ENCODE assay signal across 1 mouse cellular context in genomic region chr4:147117839-147118238, GRCm38 (mm10). TPM values are rescaled to one million over a fixed set of nuclear protein-coding genes. Genes with fewer than 3 reads are reported as not detected.
"Had no signal": no experiment of that assay in that cellular context is flagged by ENCODE, and none has a peak within 500 bp of the region (broad histone marks: within the 10 kb centered on the region; RNA-seq: fewer than 3 reads in every experiment).

No protein-coding gene starts in this region.

RNA-seq across cellular contexts. Expression of gene Zfp991, which starts 14.0 kb away (rescaled TPM):
- polyA plus RNA-seq: liver, adult 2 months had no signal
